Mouse (Mus musculus) mature B cell (primary cell): ENCODE data around the gene Rsf1.

Source experiments
- in situ Hi-C: fragments of 300-500 bp; cut with MboI; formaldehyde crosslinking; loops from 2 replicates; pipeline ENCODE4 v1.14.3; 2019

The Rsf1 gene

DNA sequence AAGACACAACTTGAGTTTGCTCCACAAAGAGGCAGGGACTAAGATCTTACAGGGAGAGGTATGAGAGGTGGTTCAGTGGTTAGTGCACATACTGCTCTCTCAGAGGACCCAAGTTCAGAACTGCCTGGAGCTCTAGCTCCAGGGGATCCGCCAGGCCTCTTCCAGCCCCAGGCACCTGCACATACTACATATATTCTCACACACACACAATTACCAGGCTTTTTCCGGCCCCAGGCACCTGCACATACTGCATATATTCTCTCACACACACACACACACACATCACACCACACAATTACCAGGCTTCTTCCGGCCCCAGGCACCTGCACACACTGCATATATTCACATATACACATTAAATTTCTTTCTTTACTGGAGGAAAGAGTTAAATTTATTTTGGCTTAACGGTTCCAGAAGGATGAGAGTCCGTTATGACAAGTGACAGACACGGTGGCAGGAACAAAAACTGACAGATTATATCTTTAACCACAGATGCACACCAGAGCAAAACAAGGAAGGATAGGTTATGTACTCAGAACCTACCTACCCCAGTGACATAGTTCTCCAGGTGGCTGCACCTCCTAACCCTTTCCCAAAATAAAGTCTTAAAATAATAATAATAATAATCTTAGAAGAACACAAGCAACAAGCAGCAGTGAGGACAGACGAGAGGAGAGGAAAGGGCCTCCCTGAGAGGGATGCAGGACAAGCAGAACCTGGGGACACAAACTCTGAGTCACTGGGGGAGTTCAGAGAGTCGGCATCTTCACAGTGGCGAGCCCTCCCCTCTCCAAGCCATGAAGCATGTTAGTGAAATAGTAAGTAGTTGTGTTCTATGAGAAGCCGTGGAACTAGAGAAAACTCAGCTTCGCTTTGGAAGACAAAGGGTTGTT is 144.2 kb downstream of the Rsf1 start:
- in situ Hi-C loops = no loop called here

DNA sequence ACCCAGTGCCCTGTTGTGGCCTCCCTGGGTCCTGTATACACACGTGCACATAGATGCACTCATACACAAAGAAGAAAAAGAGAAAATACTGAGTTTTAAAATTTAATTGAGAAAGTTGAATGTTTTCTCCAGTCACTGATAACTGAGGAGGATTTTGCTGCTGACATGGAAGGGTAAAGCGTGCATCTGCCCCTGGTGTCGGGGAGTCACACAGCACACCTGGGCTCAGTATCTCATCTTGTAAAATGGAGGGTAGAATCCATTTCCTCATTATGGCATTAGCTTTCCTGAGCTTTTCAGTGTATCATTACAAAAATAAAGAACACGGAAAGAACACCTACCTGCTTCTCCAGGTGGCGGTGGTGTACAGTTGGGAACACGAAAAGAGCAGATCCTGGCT is 145.7 kb downstream of the Rsf1 start:
- in situ Hi-C loops = loop anchor here (25.0 kb wide), 1 partner anchor 387 kb away; the partner anchor contains the start of gene Myo7a

DNA sequence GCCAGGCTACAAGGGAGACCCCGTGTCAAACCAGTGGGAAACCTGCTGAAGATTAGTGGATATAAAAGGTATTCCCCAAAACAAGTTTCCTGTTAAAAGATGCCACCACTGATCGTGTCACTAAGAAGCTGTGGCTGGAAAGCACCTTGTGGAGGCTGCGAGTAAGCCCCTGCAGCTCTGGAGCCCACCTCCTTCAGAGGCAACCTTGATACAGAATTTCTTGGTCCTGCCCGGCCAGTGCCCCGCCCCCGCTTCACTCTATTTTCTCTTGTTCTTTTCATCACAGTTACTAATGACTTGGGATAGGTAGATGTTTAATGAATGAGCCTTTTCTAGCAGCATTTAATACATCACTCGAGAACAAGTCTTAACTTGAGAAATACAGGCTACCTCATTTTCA is 146.4 kb downstream of the Rsf1 start:
- in situ Hi-C loops = loop anchor here (25.0 kb wide), 1 partner anchor 386 kb away; the partner anchor contains the start of gene Myo7a

DNA sequence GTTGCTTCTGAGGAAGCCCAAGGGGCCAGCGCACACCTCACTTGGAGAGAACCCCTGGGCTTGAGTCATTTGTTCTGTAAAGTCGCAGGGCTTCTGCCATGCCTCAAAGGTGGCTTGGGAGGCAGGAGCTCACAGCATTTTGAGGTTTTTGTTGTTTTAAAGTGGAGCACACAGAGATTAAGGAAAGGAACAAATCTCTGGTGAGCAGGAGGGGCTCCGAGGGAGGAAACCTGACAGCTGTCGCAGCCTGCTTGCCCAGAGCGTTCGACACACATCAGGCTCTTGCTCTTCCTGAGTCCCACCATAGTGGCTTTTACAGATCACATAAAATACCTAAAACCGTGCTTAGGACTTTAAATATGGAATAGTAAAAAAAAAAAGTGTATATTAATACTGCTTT is 147.1 kb downstream of the Rsf1 start:
- in situ Hi-C loops = loop anchor here (25.0 kb wide), 1 partner anchor 386 kb away; the partner anchor contains the start of gene Myo7a

DNA sequence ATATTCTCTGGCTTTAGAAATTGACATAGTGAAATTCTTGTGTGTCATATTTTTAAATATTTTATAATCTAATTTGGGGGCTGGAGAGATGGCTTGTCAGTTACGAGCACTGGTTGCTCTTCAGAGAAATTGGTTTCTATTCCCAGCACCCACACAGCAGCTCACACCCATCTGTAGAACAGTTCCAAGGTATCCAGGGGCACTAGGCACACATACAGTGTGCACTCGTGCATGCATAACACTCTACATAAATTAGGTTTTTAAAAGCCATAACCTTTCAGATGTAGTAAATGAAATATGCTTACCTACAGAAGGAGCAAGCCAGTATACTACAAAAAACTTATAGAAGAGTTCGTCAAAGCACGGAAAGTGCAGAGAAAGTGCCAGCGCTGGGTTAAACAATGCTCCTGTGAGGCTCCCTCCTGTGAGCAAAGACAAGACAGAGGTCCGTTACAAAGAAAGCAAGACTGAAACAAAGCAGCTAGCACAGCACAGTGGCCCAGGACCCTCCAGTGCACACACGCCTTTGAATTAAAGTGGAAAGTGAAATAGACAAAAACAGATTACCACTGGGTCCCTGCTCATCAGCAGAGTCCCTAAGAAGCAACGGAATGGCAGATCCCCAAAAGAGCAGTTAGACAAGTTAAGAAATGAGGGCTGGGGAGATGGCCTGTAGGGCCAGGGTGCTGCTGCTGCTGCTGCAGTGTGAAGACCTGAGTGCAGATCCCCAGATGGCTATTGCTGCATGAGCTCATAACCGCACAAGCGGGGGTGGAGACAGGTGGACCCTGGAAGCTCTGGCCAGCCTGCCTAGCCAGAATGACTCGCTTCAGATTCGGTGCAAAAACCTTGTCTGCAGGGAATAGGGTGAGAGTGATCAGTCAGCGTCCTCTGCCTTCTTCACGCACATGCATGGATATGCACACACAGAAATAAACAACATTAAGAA is 149.3 kb downstream of the Rsf1 start:
- in situ Hi-C loops = loop anchor here (25.0 kb wide), 1 partner anchor 383 kb away; the partner anchor contains the start of gene Myo7a

DNA sequence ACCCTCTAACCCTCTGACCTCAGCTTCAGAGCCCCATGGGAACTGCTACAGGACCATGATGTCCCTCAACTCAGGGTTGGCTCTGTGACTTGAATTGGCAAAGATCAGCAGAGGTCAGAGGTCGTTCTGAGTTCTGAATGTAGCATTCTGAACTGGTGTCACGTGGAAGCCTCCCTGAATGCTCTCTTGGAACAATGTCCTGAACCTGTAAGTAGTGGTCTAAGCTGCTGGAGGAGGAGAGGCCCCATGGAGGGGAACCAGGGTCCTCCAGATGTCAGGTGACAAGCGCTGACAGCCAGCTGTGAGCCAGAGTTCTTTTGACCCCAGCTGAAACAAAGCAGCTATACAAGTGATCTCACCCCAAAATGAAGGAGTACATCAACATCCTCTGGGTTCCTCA is 150.7 kb downstream of the Rsf1 start:
- in situ Hi-C loops = loop anchor here (25.0 kb wide), 1 partner anchor 382 kb away; the partner anchor contains the start of gene Myo7a

DNA sequence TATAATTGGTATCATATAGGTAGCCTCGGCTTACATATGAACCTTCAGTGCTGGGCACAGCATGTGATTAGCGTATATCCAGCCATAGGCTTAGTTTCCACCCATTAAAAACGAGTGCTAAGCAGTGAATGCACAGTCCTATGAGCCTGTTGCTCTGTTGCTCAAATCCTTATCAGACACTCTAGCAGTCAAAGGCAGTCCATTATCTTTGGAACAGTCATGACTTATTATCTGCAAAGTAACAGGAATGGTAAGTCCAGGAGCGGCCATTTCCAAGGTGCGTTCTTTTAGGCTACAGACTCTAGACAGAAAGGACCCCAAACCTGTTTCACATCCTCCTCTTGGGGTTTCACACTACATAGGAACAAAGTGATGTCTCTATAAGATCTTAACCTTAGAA is 153.9 kb downstream of the Rsf1 start:
- in situ Hi-C loops = loop anchor here (25.0 kb wide), 1 partner anchor 379 kb away; the partner anchor contains the start of gene Myo7a

DNA sequence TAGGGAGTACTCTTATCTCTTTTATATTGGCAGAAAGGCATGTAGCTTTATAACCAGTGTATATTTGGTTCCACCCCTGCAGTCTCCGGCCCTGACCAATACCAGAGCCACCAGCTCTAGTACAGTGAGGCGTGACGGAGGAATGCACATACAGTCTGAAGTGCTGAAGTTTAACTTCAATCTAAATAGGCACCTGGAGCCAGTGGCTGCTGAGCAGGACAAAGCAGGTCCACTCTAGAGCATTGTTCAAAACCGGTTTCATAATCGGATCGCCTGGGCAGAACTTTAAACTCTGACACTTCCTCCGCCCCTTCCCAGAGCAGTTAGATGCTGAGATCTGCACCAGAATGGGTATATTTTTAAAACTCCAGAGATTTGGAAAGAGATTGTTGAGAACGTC is 155.3 kb downstream of the Rsf1 start:
- in situ Hi-C loops = loop anchor here (25.0 kb wide), 1 partner anchor 377 kb away; the partner anchor contains the start of gene Myo7a

DNA sequence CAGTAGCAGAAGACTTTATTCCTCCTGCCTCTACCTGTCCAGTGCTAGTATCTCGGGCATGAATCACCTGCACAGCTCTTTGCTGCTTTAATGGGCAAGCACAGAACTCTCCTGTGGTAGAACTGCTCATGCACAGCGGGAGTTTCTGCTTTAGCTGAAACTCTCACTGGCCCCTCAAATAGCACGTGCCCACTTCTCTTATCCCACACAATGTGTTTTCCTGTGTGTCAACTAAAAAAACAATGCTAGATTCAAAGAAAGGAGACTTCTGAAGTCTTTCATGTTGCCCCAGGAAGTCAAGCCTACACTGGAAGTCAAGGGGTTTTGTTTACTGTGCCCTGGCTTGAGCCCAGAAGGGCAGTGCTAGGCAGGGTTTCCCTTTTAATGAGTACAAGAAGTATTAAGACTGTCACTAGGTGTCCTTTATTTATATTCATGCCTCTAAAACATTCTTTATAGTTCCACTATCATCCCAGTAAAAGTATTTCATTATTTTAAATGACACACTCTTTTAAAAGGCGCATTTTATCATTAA is 156.3 kb downstream of the Rsf1 start:
- in situ Hi-C loops = loop anchor here (25.0 kb wide), 1 partner anchor 376 kb away; the partner anchor contains the start of gene Myo7a

DNA sequence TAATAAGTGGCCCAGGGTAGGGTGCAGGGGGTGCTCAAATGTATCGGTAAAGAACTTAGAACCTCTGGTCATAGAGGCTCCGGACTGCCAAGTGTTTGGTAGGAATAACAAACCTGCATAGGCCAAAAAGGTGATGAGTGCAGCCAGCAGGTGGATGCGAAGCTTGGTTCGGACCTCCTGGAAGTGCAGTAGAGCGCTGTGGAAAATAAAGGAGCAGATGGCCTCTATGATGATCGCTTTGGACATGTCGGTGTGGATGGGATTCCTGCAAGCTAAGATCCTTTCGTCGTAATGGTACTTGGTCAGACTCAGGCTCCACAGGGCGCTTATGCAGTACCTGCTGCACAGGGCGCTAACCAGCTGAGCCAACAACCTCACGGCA is 157.6 kb downstream of the Rsf1 start:
- in situ Hi-C loops = loop anchor here (25.0 kb wide), 1 partner anchor 375 kb away; the partner anchor contains the start of gene Myo7a

DNA sequence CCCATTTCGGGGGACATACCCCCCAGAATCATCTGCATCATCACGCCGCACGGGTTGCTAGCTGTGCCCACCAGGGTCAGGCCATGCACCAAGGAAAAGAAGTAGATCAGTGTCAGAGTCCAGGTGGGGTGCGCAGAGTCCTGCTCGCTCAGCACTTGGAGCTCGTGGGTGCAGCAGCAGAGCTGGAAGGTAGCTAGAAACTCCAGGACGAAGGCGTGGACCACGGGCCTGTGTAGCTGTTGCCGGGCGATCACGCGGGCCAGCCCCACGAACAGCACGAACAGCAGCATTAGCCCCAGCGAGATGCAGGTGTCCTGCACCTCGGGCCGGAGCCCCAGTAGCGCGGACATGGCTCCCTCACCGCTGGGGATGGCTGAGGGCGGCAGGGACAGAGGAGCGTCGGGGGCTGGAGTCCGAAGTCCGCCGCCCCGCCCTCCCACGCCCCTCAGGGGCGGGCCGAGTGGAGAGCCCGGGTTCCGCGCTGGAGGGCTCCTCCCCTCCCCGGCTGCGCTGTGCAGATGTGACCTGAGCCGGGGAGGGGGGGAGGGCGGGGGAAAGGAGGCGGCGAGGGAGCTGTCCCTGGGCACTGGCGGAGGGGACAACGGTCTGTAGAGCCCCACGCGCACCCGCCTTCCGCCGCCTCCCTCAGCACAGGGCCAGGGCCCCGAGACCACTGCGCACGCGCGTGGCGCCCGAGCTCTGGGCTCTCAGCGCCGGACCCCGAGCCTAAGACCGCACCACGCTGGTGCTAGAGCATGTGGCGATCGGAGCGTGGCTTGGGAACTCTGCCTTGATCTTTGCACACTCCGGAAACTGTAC is 158.2 kb downstream of the Rsf1 start, which contains the start of gene Aqp11:
TSS of gene Aqp11 (minus strand) at position 652 of the 819 bp plus-strand sequence.
- in situ Hi-C loops = loop anchor here (25.0 kb wide), 1 partner anchor 374 kb away; the partner anchor contains the start of gene Myo7a

DNA sequence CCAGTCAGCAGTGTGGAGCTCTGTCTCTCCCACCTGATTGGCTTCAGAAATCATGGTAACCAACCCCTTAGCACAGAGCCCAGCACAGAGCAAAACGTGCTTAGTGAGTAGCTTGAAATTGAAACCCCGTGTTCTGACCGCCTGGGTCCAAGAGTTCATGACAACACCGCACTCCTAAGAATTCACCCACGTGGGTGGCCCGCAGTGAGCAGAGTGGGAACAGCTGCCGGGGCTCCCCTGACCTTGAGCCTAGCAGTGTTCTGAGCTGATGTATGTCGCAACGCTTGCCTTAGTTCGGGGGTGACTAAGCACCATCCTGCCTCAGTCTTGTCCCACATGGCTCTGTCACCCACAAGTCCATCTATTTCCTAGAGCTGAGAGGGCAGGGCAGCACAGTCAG is 161.3 kb downstream of the Rsf1 start:
- in situ Hi-C loops = loop anchor here (10.0 to 25.0 kb wide), 2 partner anchors 224 to 371 kb away; partner anchors contain the start of gene Myo7a

DNA sequence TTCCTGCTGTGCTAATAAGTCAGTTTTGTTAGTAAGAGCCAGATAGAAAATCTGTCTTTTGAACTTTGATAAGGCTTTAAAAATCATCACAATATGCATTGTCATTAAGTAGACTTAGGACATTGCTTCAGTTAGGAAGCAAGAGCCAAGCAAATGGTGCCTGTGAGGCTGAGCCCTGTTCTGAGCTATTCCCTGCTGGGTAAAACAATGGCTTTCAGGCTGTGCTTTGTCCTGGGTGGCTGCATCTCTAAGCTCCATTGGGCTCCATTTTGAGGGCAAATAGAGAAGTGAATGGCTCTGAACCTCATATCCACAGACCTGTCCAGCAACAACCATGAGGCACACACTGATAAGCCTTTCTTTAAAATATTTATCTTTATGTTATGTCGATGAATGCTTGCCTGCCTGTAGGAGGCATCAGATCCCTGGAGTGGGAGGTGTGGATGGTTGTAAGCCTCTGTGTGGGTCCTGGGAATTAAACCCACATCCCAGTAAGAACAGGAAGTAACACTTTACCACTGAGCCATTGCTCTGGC is 162.1 kb downstream of the Rsf1 start:
- in situ Hi-C loops = loop anchor here (10.0 to 25.0 kb wide), 2 partner anchors 223 to 370 kb away; partner anchors contain the start of gene Myo7a
